Mouse (Mus musculus) erythroblast, adult 5-6 weeks (primary cell): ENCODE data around the gene Cyp2t4. TPM values are rescaled to one million over a fixed set of nuclear protein-coding genes. Genes with fewer than 3 reads are reported as not detected.

Source experiments
- ATAC-seq: replicated peaks from 2 replicates; pipeline ENCODE4 v1.8.0; 2016; ENCODE audit warnings: moderate number of reproducible peaks, mild to moderate bottlenecking, moderate TSS enrichment, inconsistent platforms; ENCODE audit not compliant: poor library complexity, low FRiP score, severe bottlenecking
- total RNA-seq, 2 experiments: library from RNA; stranded (forward) in 1 of 2; stranded (reverse) in 1 of 2; fragments of 150-400 nt in 1 of 2; fragments of 200-764, 138-1000 nt in 1 of 2; gene quantifications; 2 replicates each; pipeline versions ENCODE4 v1.2.3 to v1.2.4; 2015 to 2017; ENCODE audit warnings: low replicate concordance in 2 of 2

Gene Cyp2t4
- total RNA-seq, 2 experiments from 2014 or later: not detected

- no peak for ATAC-seq
Observed at GRCm38 (mm10) chr7:27179217-27179918, 25.9 kb downstream of the Cyp2t4 start.

GRCm38 (mm10) chr7:27180036-27180435, 26.5 kb downstream of the Cyp2t4 start:
- no peak for ATAC-seq

GRCm38 (mm10) chr7:27180837-27181695, 27.6 kb downstream of the Cyp2t4 start, which contains the start of the genes Gm21983 and Mia:
Gene Gm21983, minus strand, starts transcription at chr7:27181086.
Gene Mia, minus strand, starts transcription at chr7:27181157.
- no peak for ATAC-seq

DNA sequence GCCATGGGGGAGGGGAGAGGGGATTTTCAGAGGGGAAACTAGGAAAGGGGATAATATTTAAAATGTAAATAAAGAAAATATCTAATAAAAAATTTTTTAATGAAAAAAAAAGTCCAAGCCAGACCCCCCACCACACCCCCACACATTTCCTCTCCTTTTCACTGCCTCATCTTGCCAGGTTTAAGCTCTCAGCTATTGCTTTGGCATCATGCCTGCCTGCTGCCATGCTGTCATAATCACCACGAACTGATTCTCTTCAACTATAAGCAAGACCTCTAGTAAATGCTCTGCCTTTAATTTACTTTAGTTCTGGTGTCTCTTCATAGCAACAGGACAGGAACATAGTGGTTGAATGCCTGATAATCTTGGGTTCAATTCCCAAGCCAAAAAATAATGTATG, 29.0 kb downstream of the Cyp2t4 start:
- no peak for ATAC-seq

DNA sequence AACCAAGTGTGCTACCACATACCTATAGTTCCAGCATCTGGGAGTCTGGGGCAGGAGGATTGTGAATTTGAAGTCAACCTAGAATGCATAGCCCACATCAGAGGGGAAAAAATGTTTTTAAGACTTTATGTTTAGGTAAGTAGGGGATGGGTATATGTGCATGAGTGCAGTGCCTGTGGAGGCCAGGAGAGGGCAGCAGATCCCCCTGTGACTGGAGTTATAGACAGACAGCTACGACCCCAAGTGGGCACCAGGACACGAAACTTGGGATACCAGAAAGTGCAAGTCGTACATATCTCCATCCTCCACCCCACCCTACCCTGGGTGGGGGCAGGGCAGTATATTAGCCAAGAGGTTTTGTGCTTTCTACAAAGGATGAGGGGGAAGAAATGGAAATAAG, 31.4 kb downstream of the Cyp2t4 start:
- peak; percentile 73 for ATAC-seq

GRCm38 (mm10) chr7:27185986-27186385, 32.5 kb downstream of the Cyp2t4 start:
- ATAC-seq: no peak

- ATAC-seq: peak; percentile 33; the same call in 1 of the 2 replicates
Observed at GRCm38 (mm10) chr7:27189271-27189931, 35.9 kb downstream of the Cyp2t4 start.

DNA sequence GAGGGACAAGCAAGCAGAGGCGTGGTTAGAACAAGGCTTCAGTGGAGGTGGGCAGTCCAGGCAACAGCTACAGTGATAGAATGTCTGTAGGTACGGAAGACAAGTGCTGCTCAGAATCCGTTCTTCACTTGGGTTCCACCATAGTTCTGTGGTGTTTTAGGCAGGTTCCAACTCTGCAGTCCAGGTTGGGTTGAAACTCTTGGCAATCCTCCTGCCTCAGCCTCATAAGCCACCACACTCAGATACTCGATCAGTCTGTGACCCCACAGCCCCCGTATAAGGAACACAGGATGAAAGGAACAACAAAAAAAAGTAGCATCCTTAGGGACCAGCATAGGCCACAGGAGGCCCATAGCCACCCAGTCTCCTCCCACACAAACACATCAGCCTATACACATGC, 38.9 kb downstream of the Cyp2t4 start:
- ATAC-seq: no peak

DNA sequence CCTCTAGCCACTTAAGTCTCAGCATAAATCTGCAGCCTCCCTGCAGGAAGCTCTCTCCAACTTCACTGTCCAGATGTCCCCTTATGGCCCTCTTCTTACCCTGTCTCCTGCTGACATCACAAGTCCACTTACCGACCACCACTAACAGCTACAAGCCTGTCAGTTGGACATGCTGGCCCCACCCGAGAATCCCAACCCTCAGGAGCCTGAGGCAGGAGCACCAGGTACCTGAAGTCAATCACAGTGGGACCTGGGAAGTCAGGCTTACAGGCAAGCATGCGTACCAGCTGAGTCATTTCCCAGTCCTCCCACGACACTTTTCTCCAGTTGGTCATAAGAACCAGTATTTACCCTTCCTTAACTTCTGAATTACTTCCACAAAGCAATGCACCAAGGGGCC, 40.2 kb downstream of the Cyp2t4 start:
- no peak for ATAC-seq

DNA sequence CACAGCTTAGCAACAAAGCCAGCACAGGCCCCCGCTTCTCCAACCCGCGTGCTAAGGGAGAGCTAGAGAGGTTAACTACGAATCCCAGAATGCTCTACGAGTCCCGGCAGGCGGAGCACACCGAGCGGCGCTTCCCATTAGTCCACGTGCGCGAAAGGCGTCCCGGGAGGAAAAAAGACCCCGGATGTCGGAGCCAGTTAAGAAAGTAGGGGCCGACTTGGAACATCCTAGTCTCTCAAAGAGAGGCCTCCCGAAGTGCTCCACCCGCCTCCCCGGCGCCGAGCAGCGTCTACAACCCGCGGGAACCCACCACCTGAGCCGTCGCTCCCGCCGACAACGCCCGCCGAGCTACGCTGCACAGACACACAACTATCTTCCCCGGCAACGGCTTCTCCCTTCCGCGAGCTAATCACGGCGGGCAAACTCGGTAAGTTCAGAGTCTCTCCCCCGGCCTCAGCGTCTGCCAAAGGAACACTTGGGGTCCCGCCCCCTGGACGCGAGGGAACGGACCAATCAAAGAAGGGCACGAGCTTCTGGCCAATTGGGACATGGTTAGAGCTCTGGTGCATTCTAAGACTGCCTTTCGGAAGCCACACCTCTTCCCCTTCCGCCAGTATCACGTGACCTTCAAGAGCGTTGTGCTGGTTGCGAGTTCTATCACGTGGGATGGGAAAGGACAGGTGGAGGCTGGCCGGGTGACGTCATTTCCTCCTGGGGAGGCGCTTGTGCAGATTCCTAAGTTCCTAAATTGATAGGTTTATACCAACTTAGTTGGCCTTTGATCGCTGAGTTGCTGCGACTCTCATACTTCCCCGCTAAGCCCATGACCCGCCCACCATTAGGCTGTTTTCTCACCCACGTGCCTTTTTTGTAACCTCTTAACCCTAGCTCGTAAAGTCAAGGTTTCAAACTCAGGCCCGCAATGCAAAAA, 42.4 kb downstream of the Cyp2t4 start, which contains the start of the genes BC024978 and Snrpa:
BC024978 (plus strand) TSS at position 101 of the 931 bp plus-strand sequence.
Snrpa (minus strand) TSS at position 591 of the 931 bp plus-strand sequence.
- peak; percentile 96 for ATAC-seq

DNA sequence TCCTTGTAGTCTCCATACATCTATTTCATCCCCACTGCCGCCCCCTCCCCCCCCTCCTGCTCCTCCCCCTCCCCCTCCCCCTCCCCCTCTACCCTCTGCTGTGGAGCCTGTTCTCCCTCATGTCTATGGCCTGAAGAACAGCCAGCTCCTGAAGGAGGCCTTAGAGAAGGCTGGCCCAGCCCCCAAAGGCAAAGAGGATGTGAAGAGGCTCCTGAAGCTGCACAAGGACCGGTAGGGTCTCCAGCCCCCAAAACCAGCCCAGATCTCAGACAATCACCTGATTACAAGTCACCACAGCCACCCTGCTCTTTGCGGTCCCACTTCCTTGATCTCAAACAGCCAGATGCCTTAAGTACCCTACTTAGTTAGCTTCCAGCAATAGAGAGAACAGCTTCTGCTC, 43.6 kb downstream of the Cyp2t4 start:
- ATAC-seq: no peak

GRCm38 (mm10) chr7:27197634-27198033, 44.1 kb downstream of the Cyp2t4 start:
- ATAC-seq: no peak

DNA sequence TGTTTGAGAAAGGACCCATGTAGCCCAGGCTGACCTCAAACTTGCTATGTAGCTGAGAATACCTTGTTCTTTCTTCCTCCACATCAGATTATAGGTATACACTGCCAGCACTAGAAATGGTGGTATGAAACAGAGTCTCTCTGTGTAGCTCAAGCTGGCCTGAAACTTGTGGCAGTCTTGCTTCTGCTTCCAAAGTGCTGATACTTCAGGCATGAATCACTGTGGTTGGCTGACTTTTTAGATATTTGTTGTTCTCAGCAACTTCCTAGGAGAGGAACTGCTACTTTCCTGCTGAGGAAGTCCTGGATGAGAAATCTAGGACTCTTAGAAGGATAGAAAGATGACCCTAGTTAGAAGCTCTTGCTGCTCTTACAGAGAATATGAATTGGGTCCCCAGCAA, 44.8 kb downstream of the Cyp2t4 start:
- ATAC-seq: no peak

DNA sequence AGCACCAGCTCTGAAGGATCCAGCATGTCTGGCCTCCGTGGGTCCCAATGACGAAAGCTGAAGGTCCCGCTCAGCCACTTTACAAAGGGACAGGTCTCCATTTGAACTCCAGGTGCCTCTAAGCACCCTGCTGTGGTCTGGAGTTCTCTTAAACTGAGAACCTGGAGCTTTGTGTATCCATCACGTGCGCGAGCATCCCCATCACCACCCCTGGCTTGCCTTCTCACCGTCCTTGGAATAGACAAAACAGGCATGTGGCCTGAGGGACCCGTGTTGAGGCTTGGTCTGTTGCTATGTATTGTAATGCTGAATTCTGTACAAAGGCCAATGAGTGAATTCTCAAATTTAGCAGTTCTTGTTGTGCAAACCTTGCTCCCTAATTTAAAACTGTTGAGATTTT, 45.3 kb downstream of the Cyp2t4 start:
- no peak for ATAC-seq

GRCm38 (mm10) chr7:27203730-27204449, 50.4 kb downstream of the Cyp2t4 start:
- ATAC-seq: no peak
